Mouse (Mus musculus) megakaryocyte, embryonic 14.5 days (primary cell): Measurements from ENCODE around the gene Prss22.

Experiments
- FLI1 ChIP-seq: IDR thresholded peaks from 2 replicates; pipeline ENCODE4 v1.6.1; 2012; ENCODE audit warnings: low read length, inconsistent platforms, mixed read lengths
- GATA1 ChIP-seq: IDR thresholded peaks from 3 replicates; pipeline ENCODE4 v1.6.1; 2012; ENCODE audit warnings: mixed read lengths, low read length, inconsistent platforms, borderline replicate concordance

DNA sequence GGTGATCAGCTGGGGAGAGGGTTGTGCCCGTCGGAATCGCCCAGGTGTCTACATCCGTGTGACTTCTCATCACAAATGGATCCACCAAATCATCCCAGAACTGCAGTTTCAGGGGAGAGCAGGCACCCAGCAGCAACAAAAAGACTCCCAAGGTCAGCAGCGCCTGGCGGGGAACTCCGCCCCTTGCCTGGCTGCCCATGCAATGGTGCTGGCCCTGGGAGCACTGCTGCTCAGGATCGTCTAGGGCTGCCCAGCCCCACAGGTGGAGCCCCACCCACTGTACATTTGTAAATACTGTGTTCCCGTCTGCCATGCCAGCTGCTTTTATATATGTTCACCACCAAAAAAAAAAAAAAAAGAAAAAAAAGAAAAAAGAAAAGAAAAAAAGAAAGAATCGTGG is 47.7 kb upstream of the Prss22 start:
- TF ChIP-seq GATA1, result no peak
- no peak for TF ChIP-seq FLI1
